In genomic region chr11:82845415-82846078, GRCm38 (mm10) we compare ENCODE assay signal across 8 mouse cellular contexts. TPM values are rescaled to one million over a fixed set of nuclear protein-coding genes. Genes with fewer than 3 reads are reported as not detected.
A peak's percentile ranks its signal among the peaks of the same experiment; 100 is the strongest.
DNase-seq lines count a peak whose midpoint lies in the region; ATAC-seq lines count a peak whose summit lies in the region.

No protein-coding gene starts in this region.

- peak; percentile 6 for DNase-seq in thymus, adult 18-20 months
- DNase-seq in thymus, postnatal 25 days, result no peak
- peak; percentile 61 for DNase-seq in embryonic facial prominence, embryonic 10.5 days (ENCODE audit: low spot score)
- peak; percentile 70 to 83 for DNase-seq in heart, adult 18-20 months
- DNase-seq in neural tube, embryonic 10.5 days (ENCODE audit: extremely low spot score, low spot score), result peak; percentile 39

- peak overlapping the region; percentile 62; the same call in 1 of the 2 replicates for H3K27ac ChIP-seq in embryonic facial prominence, embryonic 10.5 days (replicated peaks)
- H3K27ac ChIP-seq in kidney, embryonic 15.5 days, result peak overlapping the region; percentile 78
- H3K27ac ChIP-seq in liver, embryonic 15.5 days (replicated peaks), result peak overlapping the region; percentile 98
- H3K27ac ChIP-seq in stomach, embryonic 16.5 days (ENCODE audit: low read length), result peak overlapping the region; percentile 71

- H3K4me3 ChIP-seq in embryonic facial prominence, embryonic 10.5 days, result peak overlapping the region; percentile 28
- 0 out of 2 replicates have a peak overlapping the region, but pooled peaks have one; percentile 5 for H3K4me3 ChIP-seq in kidney, embryonic 15.5 days (replicated peaks)
- peak overlapping the region; percentile 60 for H3K4me3 ChIP-seq in liver, embryonic 15.5 days (replicated peaks)
- H3K4me3 ChIP-seq in stomach, embryonic 16.5 days (replicated peaks; ENCODE audit: low read length), result 0 out of 2 replicates have a peak overlapping the region, but pooled peaks have one; percentile 6

- H3K27me3 ChIP-seq in embryonic facial prominence, embryonic 10.5 days (replicated peaks; ENCODE audit: low read depth, poor library complexity, severe bottlenecking), result peaks cover 9% of the 10 kb centered on the region
- H3K27me3 ChIP-seq in kidney, embryonic 15.5 days, result no peaks in the 10 kb centered on the region
- no peaks in the 10 kb centered on the region for H3K27me3 ChIP-seq in liver, embryonic 15.5 days
- no peaks in the 10 kb centered on the region for H3K27me3 ChIP-seq in stomach, embryonic 16.5 days (ENCODE audit: control insufficient read depth, insufficient read depth, low read length)

- H3K36me3 ChIP-seq in embryonic facial prominence, embryonic 10.5 days (replicated peaks), result no peaks in the 10 kb centered on the region
- no peaks in the 10 kb centered on the region for H3K36me3 ChIP-seq in kidney, embryonic 15.5 days
- peaks cover 17% of the 10 kb centered on the region; the same call in 1 of the 2 replicates for H3K36me3 ChIP-seq in liver, embryonic 15.5 days (replicated peaks)
- no peaks in the 10 kb centered on the region for H3K36me3 ChIP-seq in stomach, embryonic 16.5 days (ENCODE audit: control insufficient read depth, insufficient read depth, low read length)

- peaks cover 38% of the 10 kb centered on the region for H3K4me1 ChIP-seq in embryonic facial prominence, embryonic 10.5 days
- H3K4me1 ChIP-seq in kidney, embryonic 15.5 days, result peaks cover 47% of the 10 kb centered on the region
- peaks cover 96% of the 10 kb centered on the region for H3K4me1 ChIP-seq in liver, embryonic 15.5 days (replicated peaks)
- H3K4me1 ChIP-seq in stomach, embryonic 16.5 days (ENCODE audit: control insufficient read depth, insufficient read depth, low read length), result peaks cover 12% of the 10 kb centered on the region

- ATAC-seq in kidney, embryonic 15.5 days (replicated peaks; ENCODE audit: low FRiP score), result peak; percentile 87
- peak; percentile 91 for ATAC-seq in liver, embryonic 15.5 days (ENCODE audit: insufficient read depth)
- peak; percentile 92 for ATAC-seq in stomach, embryonic 16.5 days (ENCODE audit: insufficient read depth, low FRiP score)

- H3K9me3 ChIP-seq in embryonic facial prominence, embryonic 10.5 days, result no peaks in the 10 kb centered on the region
- H3K9me3 ChIP-seq in kidney, embryonic 15.5 days (replicated peaks), result no peaks in the 10 kb centered on the region
- H3K9me3 ChIP-seq in liver, embryonic 15.5 days (replicated peaks), result no peaks in the 10 kb centered on the region
- no peaks in the 10 kb centered on the region for H3K9me3 ChIP-seq in stomach, embryonic 16.5 days (replicated peaks; ENCODE audit: control insufficient read depth, low read length)

- 24% methylated on average over 16 of the region's 16 CpGs for WGBS in embryonic facial prominence, embryonic 10.5 days
- WGBS in kidney, embryonic 15.5 days, result 30% methylated on average over 16 of the region's 16 CpGs
- WGBS in liver, embryonic 15.5 days (ENCODE audit: insufficient replicate concordance), result 2% methylated on average over 16 of the region's 16 CpGs
- WGBS in stomach, embryonic 16.5 days, result 21% methylated on average over 16 of the region's 16 CpGs

- 0 out of 2 replicates have a peak overlapping the region, but pooled peaks have one; percentile 10 for H3K9ac ChIP-seq in kidney, embryonic 15.5 days
- H3K9ac ChIP-seq in liver, embryonic 15.5 days, result peak overlapping the region; percentile 79
- H3K9ac ChIP-seq in stomach, embryonic 16.5 days (ENCODE audit: low read length), result peak overlapping the region; percentile 52

- peak overlapping the region; percentile 44 for H3K4me2 ChIP-seq in kidney, embryonic 15.5 days
- H3K4me2 ChIP-seq in liver, embryonic 15.5 days, result peak overlapping the region; percentile 92
- H3K4me2 ChIP-seq in stomach, embryonic 16.5 days (ENCODE audit: low read depth, low read length), result peak overlapping the region; percentile 41

RNA-seq across cellular contexts. Expression of gene Rffl, which starts 25.5 kb away (rescaled TPM):
- 11.3 and 11.5 TPM in 2 replicates for polyA plus RNA-seq in embryonic facial prominence, embryonic 10.5 days (2016; fragmentation: Nextera tagmentation; extraction: Ambion mirVana)
- 1 to 10 TPM; 3.5 to 3.6 TPM for total RNA-seq in heart, adult 18-20 months (2021)
- 22.3 and 23.6 TPM in 2 replicates for polyA plus RNA-seq in kidney, embryonic 15.5 days (2015; fragmentation: Nextera tagmentation; extraction: Ambion mirVana)
- 24.5 and 26.0 TPM in 2 replicates for polyA plus RNA-seq in liver, embryonic 15.5 days (2015; fragmentation: Nextera tagmentation; extraction: Ambion mirVana)
- 21.9 and 23.8 TPM in 2 replicates for polyA plus RNA-seq in stomach, embryonic 16.5 days (2015; fragmentation: Nextera tagmentation; extraction: Ambion mirVana)

RNA-seq across cellular contexts. Expression of gene Rad51d, which starts 44.9 kb away (rescaled TPM):
- 13.7 and 14.7 TPM in 2 replicates for polyA plus RNA-seq in embryonic facial prominence, embryonic 10.5 days (2016; fragmentation: Nextera tagmentation; extraction: Ambion mirVana)
- total RNA-seq in heart, adult 18-20 months (2021), result 10 to 100 TPM; 10.5 to 12.0 TPM
- 11.1 and 13.9 TPM in 2 replicates for polyA plus RNA-seq in kidney, embryonic 15.5 days (2015; fragmentation: Nextera tagmentation; extraction: Ambion mirVana)
- polyA plus RNA-seq in liver, embryonic 15.5 days (2015; fragmentation: Nextera tagmentation; extraction: Ambion mirVana), result 5.6 and 6.2 TPM in 2 replicates
- polyA plus RNA-seq in stomach, embryonic 16.5 days (2015; fragmentation: Nextera tagmentation; extraction: Ambion mirVana), result 12.5 and 12.8 TPM in 2 replicates

RNA-seq across cellular contexts. Expression of gene Fndc8, which starts 46.4 kb away (rescaled TPM):
- 0.26 and 0.35 TPM in 2 replicates for polyA plus RNA-seq in embryonic facial prominence, embryonic 10.5 days (2016; fragmentation: Nextera tagmentation; extraction: Ambion mirVana)
- total RNA-seq in heart, adult 18-20 months (2021), result not detected
- polyA plus RNA-seq in kidney, embryonic 15.5 days (2015; fragmentation: Nextera tagmentation; extraction: Ambion mirVana), result 0.18 and 0.39 TPM in 2 replicates
- polyA plus RNA-seq in liver, embryonic 15.5 days (2015; fragmentation: Nextera tagmentation; extraction: Ambion mirVana), result 0.07 and 0.18 TPM in 2 replicates
- polyA plus RNA-seq in stomach, embryonic 16.5 days (2015; fragmentation: Nextera tagmentation; extraction: Ambion mirVana), result 0.22 TPM in 1 of 2 replicates, not detected in the other

Comparison
In these comparisons a context has a peak if more than half of its experiments do, and no peak if none do; other contexts are left out.
1. H3K4me3 ChIP-seq: peak in every context shown above with its lines; median percentile 60 in liver, embryonic 15.5 days; 28 in embryonic facial prominence, embryonic 10.5 days; 6 in stomach, embryonic 16.5 days; 5 in kidney, embryonic 15.5 days.
2. H3K4me2 ChIP-seq: peak in every context shown above with its lines; median percentile 92 in liver, embryonic 15.5 days; 44 in kidney, embryonic 15.5 days; 41 in stomach, embryonic 16.5 days.
3. H3K9ac ChIP-seq: peak in every context shown above with its lines; median percentile 79 in liver, embryonic 15.5 days; 52 in stomach, embryonic 16.5 days; 10 in kidney, embryonic 15.5 days.